Mouse (Mus musculus) liver, embryonic 14.5 days (tissue): ENCODE measurements at regions not wholly inside any gene's neighbourhood (a gene's known extent, or its start where the extent isn't known, plus 50 kb on each side); places are given as distances from the start of the nearest gene placed in this dataset.

Experiments used
- ATAC-seq: fragments of 200-750 bp; cut with Nextera tagmentation; 2 replicates; pipeline ENCODE4 v1.8.0; 2017; ENCODE audit warnings: moderate number of reproducible peaks, mild to moderate bottlenecking, moderate library complexity; ENCODE audit not compliant: insufficient read depth
- DNase-seq, 3 experiments: peaks; one replicate each; pipeline ENCODE4 v3.0.0-alpha.2; 2012 to 2013; ENCODE audit warnings: low read depth in 3 of 3, low spot score in 3 of 3
- H3K27ac ChIP-seq: fragments of 300-500 bp; sonication (generic); 2 replicates; pipeline ENCODE4 v1.5.1; 2014; ENCODE audit warnings: moderate library complexity, mild to moderate bottlenecking, control low read depth, inconsistent platforms
- H3K27me3 ChIP-seq: fragments of 300-500 bp; sonication (generic); 2 replicates; pipeline ENCODE4 v1.6.1; 2014; ENCODE audit warnings: mild to moderate bottlenecking, low read length, moderate library complexity; ENCODE audit not compliant: control insufficient read depth, insufficient read depth
- H3K36me3 ChIP-seq: fragments of 300-500 bp; sonication (generic); replicated peaks from 2 replicates; pipeline ENCODE4 v1.6.1; 2014; ENCODE audit warnings: low read depth; ENCODE audit not compliant: control insufficient read depth, insufficient read depth
- H3K4me1 ChIP-seq, 2 experiments: fragments of 200-500 bp in 1 of 2; fragments of 300-500 bp in 1 of 2; sonication (generic) in 1 of 2; replicated peaks; 2 replicates each; pipeline ENCODE4 v1.6.1; 2012 to 2014; ENCODE audit warnings: antibody characterized with exemption in 1 of 2, inconsistent platforms in 1 of 2, low read length in 1 of 2; ENCODE audit not compliant: control insufficient read depth in 2 of 2, insufficient read depth in 2 of 2
- H3K4me2 ChIP-seq: fragments of 300-500 bp; sonication (generic); 2 replicates; pipeline ENCODE4 v1.6.1; 2014; ENCODE audit warnings: low read depth, mild to moderate bottlenecking, control low read depth, moderate library complexity
- H3K4me3 ChIP-seq, 2 experiments: fragments of 200-500 bp in 1 of 2; fragments of 300-500 bp in 1 of 2; sonication (generic) in 1 of 2; 2 replicates each; pipeline ENCODE4 v1.5.1; 2012 to 2014; ENCODE audit warnings: low read depth in 2 of 2, low read length in 2 of 2, mild to moderate bottlenecking in 2 of 2, control low read depth in 1 of 2, inconsistent platforms in 1 of 2, moderate library complexity in 1 of 2; ENCODE audit not compliant: insufficient read depth in 1 of 2
- H3K9ac ChIP-seq: fragments of 300-500 bp; sonication (generic); replicated peaks from 2 replicates; pipeline ENCODE4 v1.6.1; 2014; ENCODE audit warnings: mild to moderate bottlenecking, control low read depth, moderate library complexity
- H3K9me3 ChIP-seq: fragments of 300-500 bp; sonication (generic); 2 replicates; pipeline ENCODE4 v1.6.1; 2016; ENCODE audit warnings: low read length, mixed read lengths; ENCODE audit not compliant: control insufficient read depth
- CTCF ChIP-seq: IDR thresholded peaks from 2 replicates; pipeline ENCODE4 v1.5.1; 2016; ENCODE audit warnings: antibody characterized with exemption, low read depth, control low read depth
- EP300 ChIP-seq: IDR thresholded peaks from 2 replicates; pipeline ENCODE4 v1.6.1; 2016; ENCODE audit warnings: antibody characterized with exemption, low read depth
- WGBS: fragments of 180-500 bp; shearing (Covaris S2); extraction: QIAGEN DNeasy Blood & Tissue Kit; methylation state at CpG from one replicate; pipeline ENCODE4 v1.1.7; 2014; ENCODE audit not compliant: insufficient replicate concordance; 5-methylcytosine and 5-hydroxymethylcytosine counted together

GRCm38 (mm10) chr12:9487674-9488413, 82.1 kb upstream of the Osr1 start:
- ATAC-seq, result no peak
- no peaks in the 10 kb centered on the region for H3K9me3 ChIP-seq
- no peak overlapping the region for H3K27ac ChIP-seq
- no peak overlapping the region for H3K4me2 ChIP-seq
- DNase-seq, result no peak
- H3K4me3 ChIP-seq, result no peak overlapping the region
- H3K4me1 ChIP-seq, result no peaks in the 10 kb centered on the region
- TF ChIP-seq CTCF (no peak), EP300 (no peak)
- H3K9ac ChIP-seq, result no peak overlapping the region
- H3K27me3 ChIP-seq, result no peaks in the 10 kb centered on the region
- WGBS, result 43% methylated on average over 8 of the region's 8 CpGs
- H3K36me3 ChIP-seq, result no peaks in the 10 kb centered on the region

GRCm38 (mm10) chr12:9513926-9514325, 56.0 kb upstream of the Osr1 start:
- no peaks in the 10 kb centered on the region for H3K36me3 ChIP-seq
- H3K9ac ChIP-seq, result no peak overlapping the region
- H3K27me3 ChIP-seq, result no peaks in the 10 kb centered on the region
- H3K4me2 ChIP-seq, result no peak overlapping the region
- H3K9me3 ChIP-seq, result no peaks in the 10 kb centered on the region
- H3K4me1 ChIP-seq, result no peaks in the 10 kb centered on the region
- no peak for TF ChIP-seq EP300
- TF ChIP-seq CTCF, result no peak
- H3K27ac ChIP-seq, result no peak overlapping the region
- 56% methylated on average over 5 of the region's 5 CpGs for WGBS
- DNase-seq (no peak), ATAC-seq (no peak)
- H3K4me3 ChIP-seq, result no peak overlapping the region

- 60% methylated on average over 7 of the region's 7 CpGs for WGBS
- Histone ChIP-seq H3K9ac (no peak overlapping the region), H3K9me3 (no peaks in the 10 kb centered on the region), H3K36me3 (no peaks in the 10 kb centered on the region), H3K4me1 (no peaks in the 10 kb centered on the region), H3K4me3 (no peak overlapping the region), H3K27me3 (no peaks in the 10 kb centered on the region), H3K27ac (no peak overlapping the region), H3K4me2 (no peak overlapping the region)
- TF ChIP-seq CTCF (no peak), EP300 (no peak)
- ATAC-seq, result no peak
- no peak for DNase-seq
These were observed 51.1 kb upstream of the Osr1 start for GRCm38 (mm10) chr12:9518782-9519181.

- no peaks in the 10 kb centered on the region for H3K27me3 ChIP-seq
- no peak overlapping the region for H3K4me2 ChIP-seq
- TF ChIP-seq EP300, result no peak
- no peak for TF ChIP-seq CTCF
- no peak overlapping the region for H3K27ac ChIP-seq
- no peaks in the 10 kb centered on the region for H3K36me3 ChIP-seq
- DNase-seq (no peak), ATAC-seq (no peak)
- no peak overlapping the region for H3K9ac ChIP-seq
- H3K9me3 ChIP-seq, result no peaks in the 10 kb centered on the region
- 51% methylated on average over 3 of the region's 3 CpGs for WGBS
- no peaks in the 10 kb centered on the region for H3K4me1 ChIP-seq
- no peak overlapping the region for H3K4me3 ChIP-seq
These were observed 50.6 kb upstream of the Osr1 start for GRCm38 (mm10) chr12:9519346-9519745.
